Mouse (Mus musculus): ENCODE data around the gene Spin2f. TPM values are rescaled to one million over a fixed set of nuclear protein-coding genes. Genes with fewer than 3 reads are reported as not detected.

The Spin2f gene
- not detected for total RNA-seq (2023)

GRCm38 (mm10) chrX:31253594-31253993 is at the start of gene Spin2f:
Gene Spin2f (plus strand): TSS chrX:31253894.

Other genes with a start within 250 kb of the Spin2f start
- not detected for gene Btbd35f29, start 136.2 kb upstream of the Spin2f start, total RNA-seq (2023)
- gene Btbd35f26, start 82.6 kb downstream of the Spin2f start, total RNA-seq (2023), result not detected
- gene Btbd35f19, start 130.0 kb downstream of the Spin2f start, total RNA-seq (2023), result not detected